Mouse (Mus musculus): ENCODE measurements around the gene Kcnd3.

Kcnd3 gene

GRCm38 (mm10) chr3:105722510-105722909 is 270.4 kb downstream of the Kcnd3 start:
- DNase-seq (ENCODE audit: low spot score in 2 of 2) = no peak
